Comparison of ENCODE assay signal across 15 mouse cellular contexts in the genomic region with DNA sequence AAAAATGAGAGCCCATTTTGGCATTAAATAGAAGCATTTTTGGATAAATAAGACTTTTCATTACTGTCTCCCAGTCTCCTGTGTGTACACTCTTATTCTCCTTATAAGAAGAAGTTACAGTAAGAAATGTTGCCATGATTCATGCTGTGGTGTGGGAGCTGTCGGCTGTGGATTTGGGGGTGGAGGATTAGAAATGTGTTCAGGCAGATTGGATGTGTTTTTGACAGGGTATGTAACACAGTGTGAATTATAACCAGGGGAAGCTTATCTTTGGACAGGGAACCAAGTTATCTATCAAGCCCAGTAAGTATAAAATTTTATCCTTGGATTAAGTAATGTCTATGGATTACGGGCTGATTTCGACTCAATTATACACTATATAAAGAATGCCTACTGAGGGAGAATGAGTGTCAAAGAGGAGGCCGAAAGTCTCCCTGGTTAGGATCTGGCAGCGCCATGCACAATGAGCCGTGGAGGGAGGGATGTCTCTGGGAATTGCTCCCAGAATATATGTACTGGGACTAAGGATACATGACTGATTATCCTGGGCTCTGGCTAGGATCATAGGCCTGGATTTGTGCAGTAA. TPM values are rescaled to one million over a fixed set of nuclear protein-coding genes. Genes with fewer than 3 reads are reported as not detected.
DNase-seq lines count a peak whose midpoint lies in the region; ATAC-seq and TF ChIP-seq lines count a peak whose summit lies in the region.
"Had no signal": no experiment of that assay in that cellular context is flagged by ENCODE, and none has a peak within 500 bp of the region (broad histone marks: within the 10 kb centered on the region; RNA-seq: fewer than 3 reads in every experiment).

No protein-coding gene starts in this region.

- H3K27ac ChIP-seq in layer of hippocampus, adult 2 months: peak overlapping the region; percentile 52
- H3K27ac ChIP-seq in lung, postnatal 0 days (ENCODE audit: low read length): no peak overlapping the region
- H3K27ac ChIP-seq: heart, adult 2 months; hindbrain, embryonic 10.5 days had no signal

- H3K27me3 ChIP-seq in lung, postnatal 0 days (replicated peaks; ENCODE audit: insufficient read depth, low read length): no peaks in the 10 kb centered on the region

- H3K4me3 ChIP-seq in layer of hippocampus, adult 2 months: no peak overlapping the region
- H3K4me3 ChIP-seq in lung, postnatal 0 days (ENCODE audit: low read depth, low read length): no peak overlapping the region
- H3K4me3 ChIP-seq: heart, adult 2 months; hindbrain, embryonic 10.5 days had no signal

- no peak overlapping the region for H3K9ac ChIP-seq in lung, postnatal 0 days (replicated peaks; ENCODE audit: low read depth)

- no peak for DNase-seq in frontal cortex, postnatal 25 days (ENCODE audit: low spot score in 2 of 2)
- peak; percentile 14 to 63 for DNase-seq in layer of hippocampus, adult 2 months (ENCODE audit: low spot score in 2 of 2)
- no peak for DNase-seq in layer of hippocampus, postnatal 25 days (ENCODE audit: extremely low spot score in 1 of 2, low spot score in 1 of 2)
- DNase-seq in right cerebral cortex, adult 2 months (ENCODE audit: low spot score in 2 of 2): peak; percentile 23 to 41
- DNase-seq in right cerebral cortex, postnatal 25 days: no peak
- DNase-seq in lung, postnatal 0 days (ENCODE audit: low spot score): no peak
- DNase-seq in gastrocnemius, postnatal 4 days (ENCODE audit: low spot score in 2 of 2): no peak
- DNase-seq: adrenal gland, postnatal 10 days; cerebellum, adult 9-10 months; heart, adult 2 months; lung, postnatal 36 days had no signal

- WGBS in lung, postnatal 0 days: 87% methylated on average over 6 of the region's 6 CpGs

- ATAC-seq in frontal cortex, adult (ENCODE audit: low TSS enrichment): peak; percentile 91
- no peak for ATAC-seq in lung, postnatal 0 days
- ATAC-seq: forebrain, embryonic 14.5 days; inflammation-experienced regulatory T-cells, adult 6 months had no signal

- TF ChIP-seq EP300 in lung, postnatal 0 days (IDR thresholded peaks at IDR 0.05): no peak

- H3K4me1 ChIP-seq in lung, postnatal 0 days (ENCODE audit: insufficient read depth, low read depth, low read length): no peaks in the 10 kb centered on the region

- H3K36me3 ChIP-seq in lung, postnatal 0 days (ENCODE audit: insufficient read depth, low read length): no peaks in the 10 kb centered on the region
- H3K36me3 ChIP-seq: hindbrain, embryonic 10.5 days had no signal

- H3K4me2 ChIP-seq in lung, postnatal 0 days (replicated peaks; ENCODE audit: low read depth, low read length): no peak overlapping the region

- TF ChIP-seq CTCF in layer of hippocampus, adult 2 months (conservative IDR thresholded peaks at IDR 0.05): no peak
- TF ChIP-seq CTCF in lung, postnatal 0 days (IDR thresholded peaks at IDR 0.05): no peak

- H3K9me3 ChIP-seq in lung, postnatal 0 days (ENCODE audit: low read length): no peaks in the 10 kb centered on the region
- H3K9me3 ChIP-seq: hindbrain, embryonic 10.5 days had no signal

RNA-seq across cellular contexts. Expression of a gene that starts 58.0 kb away (rescaled TPM):
- total RNA-seq in layer of hippocampus, adult 2 months (2021): 100 to 1,000 TPM; 119 to 121 TPM
- 100 to 1,000 TPM; 117 to 132 TPM for total RNA-seq in layer of hippocampus, postnatal 25 days (2021)
- 420 and 466 TPM in 2 replicates for polyA plus RNA-seq in lung, postnatal 0 days (2015; fragmentation: Nextera tagmentation; extraction: Ambion mirVana)
- 10 to 100 TPM; 89.9 to 92.3 TPM for total RNA-seq in gastrocnemius, postnatal 4 days (2021)

RNA-seq across cellular contexts. Expression of a gene that starts 58.1 kb away (rescaled TPM):
- total RNA-seq in layer of hippocampus, adult 2 months (2021): 10 to 100 TPM; 49.8 to 55.1 TPM
- 10 to 100 TPM; 60.2 to 64.3 TPM for total RNA-seq in layer of hippocampus, postnatal 25 days (2021)
- polyA plus RNA-seq in lung, postnatal 0 days (2015; fragmentation: Nextera tagmentation; extraction: Ambion mirVana): 77.8 and 81.2 TPM in 2 replicates
- total RNA-seq in gastrocnemius, postnatal 4 days (2021): 10 to 100 TPM; 30.1 to 31.5 TPM

Comparison
In these comparisons a context has a peak if more than half of its experiments do, and no peak if none do; other contexts are left out.
1. DNase-seq: peak in layer of hippocampus, adult 2 months (2 of 2) and right cerebral cortex, adult 2 months (2 of 2); none in frontal cortex, postnatal 25 days (0 of 2), layer of hippocampus, postnatal 25 days (0 of 2), right cerebral cortex, postnatal 25 days (single experiment), lung, postnatal 0 days (single experiment) and gastrocnemius, postnatal 4 days (0 of 2).